Mouse (Mus musculus): ENCODE data around the gene Slc34a2.

Slc34a2 gene

GRCm38 (mm10) chr5:53112942-53113341 is 75.1 kb downstream of the Slc34a2 start:
- DNase-seq: peak in 1 of 2 experiments; percentile 12

GRCm38 (mm10) chr5:53114616-53115267 is 76.9 kb downstream of the Slc34a2 start:
- DNase-seq: no peak

- DNase-seq: no peak
Measured at GRCm38 (mm10) chr5:53118212-53118611, 80.3 kb downstream of the Slc34a2 start.

- no peak for DNase-seq
Measured at GRCm38 (mm10) chr5:53119689-53120088, 81.8 kb downstream of the Slc34a2 start.
